In the genomic region with DNA sequence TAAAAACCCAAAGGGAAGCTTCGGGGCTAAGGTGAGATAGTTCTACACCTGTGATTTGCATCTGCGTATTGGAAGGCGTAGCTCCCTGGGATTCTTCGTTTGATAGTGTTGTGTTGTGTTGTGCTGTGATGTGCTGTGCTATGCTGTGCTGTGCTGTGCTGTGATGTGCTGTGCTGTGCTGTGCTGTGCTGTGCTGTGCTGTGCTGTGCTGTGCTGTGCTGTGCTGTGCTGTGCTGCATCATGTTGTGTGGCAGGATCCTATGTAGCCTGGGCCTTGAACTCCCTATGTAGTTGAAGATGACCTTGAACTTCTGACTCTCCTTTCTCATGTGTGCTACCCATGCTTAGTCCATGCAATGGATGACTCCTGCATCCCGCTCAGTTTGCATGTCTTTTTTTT, we compare ENCODE assay signal across 13 mouse cellular contexts.
"Had no signal": no experiment of that assay in that cellular context is flagged by ENCODE, and none has a peak within 500 bp of the region (broad histone marks: within the 10 kb centered on the region; RNA-seq: fewer than 3 reads in every experiment).

No protein-coding gene starts in this region.

- ATAC-seq: hindbrain, postnatal 0 days; intestine, embryonic 16.5 days had no signal

- DNase-seq: gastrocnemius, postnatal 14 days; gastrocnemius, postnatal 36 days; heart, adult 18-20 months; heart, postnatal 10 days; kidney, adult 11 months; kidney, adult 2 months; kidney, adult 9 months; kidney, postnatal 25 days; kidney, postnatal 4 days; left cerebral cortex, postnatal 4 days; liver, embryonic 13.5 days had no signal
